Comparison of ENCODE assay signal across 10 mouse cellular contexts in genomic region chr3:101598231-101598905, GRCm38 (mm10). TPM values are rescaled to one million over a fixed set of nuclear protein-coding genes. Genes with fewer than 3 reads are reported as not detected.
DNase-seq lines count a peak whose midpoint lies in the region; ATAC-seq and TF ChIP-seq lines count a peak whose summit lies in the region.
"Had no signal": no experiment of that assay in that cellular context is flagged by ENCODE, and none has a peak within 500 bp of the region (broad histone marks: within the 10 kb centered on the region; RNA-seq: fewer than 3 reads in every experiment).

No protein-coding gene starts in this region.

- H3K9ac ChIP-seq in hindbrain, embryonic 16.5 days (ENCODE audit: low read depth, low read length) = no peak overlapping the region
- no peak overlapping the region for H3K9ac ChIP-seq in hindbrain, embryonic 12.5 days
- H3K9ac ChIP-seq: lung, embryonic 15.5 days; midbrain, embryonic 13.5 days had no signal

- H3K27me3 ChIP-seq in hindbrain, embryonic 16.5 days (replicated peaks; ENCODE audit: control insufficient read depth, insufficient read depth, low read length) = no peaks in the 10 kb centered on the region
- H3K27me3 ChIP-seq in hindbrain, embryonic 12.5 days = no peaks in the 10 kb centered on the region
- H3K27me3 ChIP-seq in spleen, adult 2 months (ENCODE audit: control insufficient read depth, insufficient read depth, low read length) = no peaks in the 10 kb centered on the region
- H3K27me3 ChIP-seq: lung, embryonic 15.5 days had no signal

- no peak for ATAC-seq in hindbrain, embryonic 16.5 days
- no peak for ATAC-seq in hindbrain, embryonic 12.5 days (ENCODE audit: low FRiP score)
- ATAC-seq: midbrain, embryonic 13.5 days had no signal

- H3K4me3 ChIP-seq in hindbrain, embryonic 16.5 days (ENCODE audit: low read length) = no peak overlapping the region
- H3K4me3 ChIP-seq in hindbrain, embryonic 12.5 days = no peak overlapping the region
- H3K4me3 ChIP-seq in spleen, adult 2 months (ENCODE audit: extremely low read depth, insufficient read depth, insufficient read length) = no peak overlapping the region
- H3K4me3 ChIP-seq: lung, embryonic 15.5 days; midbrain, embryonic 13.5 days had no signal

- WGBS in hindbrain, embryonic 16.5 days = 73% methylated on average over 4 of the region's 4 CpGs
- 74% methylated on average over 4 of the region's 4 CpGs for WGBS in hindbrain, embryonic 12.5 days
- WGBS in spleen, adult 2 months = 77% methylated on average over 4 of the region's 4 CpGs

- peaks cover 6% of the 10 kb centered on the region; the same call in 1 of the 2 replicates for H3K36me3 ChIP-seq in hindbrain, embryonic 16.5 days (ENCODE audit: control insufficient read depth, insufficient read depth, low read length)
- peaks cover 16% of the 10 kb centered on the region; the same call in 1 of the 2 replicates for H3K36me3 ChIP-seq in hindbrain, embryonic 12.5 days
- H3K36me3 ChIP-seq in spleen, adult 2 months (ENCODE audit: control insufficient read depth, insufficient read depth, low read length) = peaks cover 7% of the 10 kb centered on the region; the same call in 1 of the 2 replicates

- H3K9me3 ChIP-seq in hindbrain, embryonic 16.5 days (ENCODE audit: control insufficient read depth, low read length) = no peaks in the 10 kb centered on the region
- no peaks in the 10 kb centered on the region for H3K9me3 ChIP-seq in hindbrain, embryonic 12.5 days (replicated peaks)
- H3K9me3 ChIP-seq: lung, embryonic 15.5 days; midbrain, embryonic 13.5 days had no signal

- no peak for TF ChIP-seq CTCF in spleen, adult 2 months (IDR thresholded peaks at IDR 0.05; ENCODE audit: extremely low read depth, insufficient read depth, insufficient read length, insufficient replicate concordance)

- TF ChIP-seq POLR2A in spleen, adult 2 months (IDR thresholded peaks at IDR 0.05; ENCODE audit: low read depth, low read length) = no peak

- peak; percentile 49 for DNase-seq in adrenal gland, adult 2 months
- DNase-seq in adrenal gland, postnatal 10 days = no peak
- DNase-seq in spleen, adult 2 months (ENCODE audit: low read depth in 1 of 2, low spot score in 2 of 2) = no peak
- no peak for DNase-seq in spleen, adult 18-20 months
- DNase-seq in gastrocnemius, postnatal 4 days (ENCODE audit: low spot score in 2 of 2) = no peak
- DNase-seq in urinary bladder, postnatal 36 days (ENCODE audit: low spot score in 2 of 2) = no peak

- 0 out of 2 replicates have a peak overlapping the region, but pooled peaks have one; percentile 5 for H3K4me2 ChIP-seq in hindbrain, embryonic 16.5 days (ENCODE audit: low read length)
- no peak overlapping the region for H3K4me2 ChIP-seq in hindbrain, embryonic 12.5 days (replicated peaks)
- H3K4me2 ChIP-seq: lung, embryonic 15.5 days; midbrain, embryonic 13.5 days had no signal

- H3K4me1 ChIP-seq in hindbrain, embryonic 16.5 days (ENCODE audit: control insufficient read depth, insufficient read depth, low read depth, low read length) = peaks cover 65% of the 10 kb centered on the region
- peaks cover 82% of the 10 kb centered on the region for H3K4me1 ChIP-seq in hindbrain, embryonic 12.5 days
- H3K4me1 ChIP-seq in spleen, adult 2 months (ENCODE audit: control insufficient read depth, insufficient read depth, insufficient read length) = peaks cover 15% of the 10 kb centered on the region

- H3K27ac ChIP-seq in hindbrain, embryonic 16.5 days (ENCODE audit: low read depth, low read length) = no peak overlapping the region
- H3K27ac ChIP-seq in hindbrain, embryonic 12.5 days = no peak overlapping the region
- H3K27ac ChIP-seq in spleen, adult 2 months (ENCODE audit: insufficient read depth, low read length) = peak overlapping the region; percentile 5; the same call in 1 of the 2 replicates
- H3K27ac ChIP-seq: midbrain, embryonic 13.5 days had no signal

RNA-seq across cellular contexts. Expression of gene Atp1a1, which starts 6.1 kb away (rescaled TPM):
- 1,000 to 10,000 TPM in 1 of 2 experiments, 100 to 1,000 TPM in 1; 611 to 1,035 TPM for total RNA-seq in adrenal gland, adult 2 months (2021)
- polyA plus RNA-seq in adrenal gland, adult 2 months (2012; rRNA removed) = 301 and 380 TPM in 2 replicates
- 100 to 1,000 TPM; 434 to 467 TPM for total RNA-seq in adrenal gland, postnatal 10 days (2021)
- polyA plus RNA-seq in hindbrain, embryonic 16.5 days (2015; fragmentation: Nextera tagmentation; extraction: Ambion mirVana) = 67.5 and 74.9 TPM in 2 replicates
- 62.9 and 63.0 TPM in 2 replicates for polyA plus RNA-seq in hindbrain, embryonic 12.5 days (2016; fragmentation: Nextera tagmentation; extraction: Ambion mirVana)
- 91.4 and 103 TPM in 2 replicates for polyA plus RNA-seq in spleen, adult 2 months (2012; rRNA removed)
- total RNA-seq in gastrocnemius, postnatal 4 days (2021) = 100 to 1,000 TPM; 112 to 117 TPM
